Mouse (Mus musculus) T-helper 1 cell (primary cell): ENCODE data around the gene Slc45a3.

ENCODE experiments used
- in situ Hi-C: fragments of 300-600 bp; cut with MboI, MseI; formaldehyde crosslinking; loops from one replicate; pipeline ENCODE4 v1.15.1; 2025; ENCODE audit warnings: high pct_unique_total_duplicates

The Slc45a3 gene

GRCm38 (mm10) chr1:131964580-131964979, 1.8 kb downstream of the Slc45a3 start:
- in situ Hi-C loops = no loop called here

- in situ Hi-C loops = no loop called here
These were observed 3.1 kb downstream of the Slc45a3 start for GRCm38 (mm10) chr1:131965818-131966217.

- in situ Hi-C loops = no loop called here
These were observed 4.6 kb downstream of the Slc45a3 start for GRCm38 (mm10) chr1:131967336-131967735.

DNA sequence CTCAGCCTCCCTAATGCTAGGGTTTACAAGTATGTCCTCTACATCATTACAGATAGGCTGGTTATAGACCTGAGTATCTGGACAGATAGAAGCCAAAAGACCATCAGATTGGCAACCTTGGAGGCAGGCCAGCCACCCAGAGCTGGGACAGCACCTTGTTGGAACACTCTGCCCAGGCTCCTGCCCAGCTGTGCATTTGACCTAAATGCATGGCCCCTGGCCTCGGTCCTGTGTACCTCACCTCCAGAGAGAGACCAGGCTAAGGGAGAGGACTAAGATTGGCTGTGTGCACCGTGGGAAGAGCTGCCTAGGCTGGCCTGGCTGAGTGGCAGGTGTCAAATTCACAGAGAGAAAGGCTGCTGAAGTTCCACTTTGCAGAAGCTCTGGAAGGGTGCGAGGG, 5.8 kb downstream of the Slc45a3 start:
- in situ Hi-C loops = no loop called here

- in situ Hi-C loops = no loop called here
These were observed 6.2 kb downstream of the Slc45a3 start for GRCm38 (mm10) chr1:131968983-131969382.

DNA sequence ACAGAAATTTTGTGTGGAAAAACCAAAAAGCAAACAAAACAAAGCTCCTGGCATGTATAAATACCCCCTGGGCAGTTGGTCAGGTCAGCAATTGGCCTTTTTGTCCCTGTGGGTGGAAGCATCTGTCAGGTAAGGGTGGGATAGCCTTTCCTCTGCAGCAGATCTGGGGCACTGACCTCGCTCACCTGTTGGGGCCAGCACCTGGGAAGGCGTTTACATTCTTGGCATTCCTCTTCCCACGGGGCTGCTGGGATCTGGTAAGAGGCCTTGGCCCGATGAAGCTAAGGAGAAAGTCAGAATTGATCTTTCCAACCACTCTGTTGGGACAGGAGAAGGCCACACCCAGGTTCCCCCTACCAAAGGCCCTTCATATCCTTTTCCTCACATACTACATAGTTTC, 7.1 kb downstream of the Slc45a3 start:
- in situ Hi-C loops = no loop called here

- in situ Hi-C loops = no loop called here
These were observed 7.5 kb downstream of the Slc45a3 start for GRCm38 (mm10) chr1:131970322-131970660.

DNA sequence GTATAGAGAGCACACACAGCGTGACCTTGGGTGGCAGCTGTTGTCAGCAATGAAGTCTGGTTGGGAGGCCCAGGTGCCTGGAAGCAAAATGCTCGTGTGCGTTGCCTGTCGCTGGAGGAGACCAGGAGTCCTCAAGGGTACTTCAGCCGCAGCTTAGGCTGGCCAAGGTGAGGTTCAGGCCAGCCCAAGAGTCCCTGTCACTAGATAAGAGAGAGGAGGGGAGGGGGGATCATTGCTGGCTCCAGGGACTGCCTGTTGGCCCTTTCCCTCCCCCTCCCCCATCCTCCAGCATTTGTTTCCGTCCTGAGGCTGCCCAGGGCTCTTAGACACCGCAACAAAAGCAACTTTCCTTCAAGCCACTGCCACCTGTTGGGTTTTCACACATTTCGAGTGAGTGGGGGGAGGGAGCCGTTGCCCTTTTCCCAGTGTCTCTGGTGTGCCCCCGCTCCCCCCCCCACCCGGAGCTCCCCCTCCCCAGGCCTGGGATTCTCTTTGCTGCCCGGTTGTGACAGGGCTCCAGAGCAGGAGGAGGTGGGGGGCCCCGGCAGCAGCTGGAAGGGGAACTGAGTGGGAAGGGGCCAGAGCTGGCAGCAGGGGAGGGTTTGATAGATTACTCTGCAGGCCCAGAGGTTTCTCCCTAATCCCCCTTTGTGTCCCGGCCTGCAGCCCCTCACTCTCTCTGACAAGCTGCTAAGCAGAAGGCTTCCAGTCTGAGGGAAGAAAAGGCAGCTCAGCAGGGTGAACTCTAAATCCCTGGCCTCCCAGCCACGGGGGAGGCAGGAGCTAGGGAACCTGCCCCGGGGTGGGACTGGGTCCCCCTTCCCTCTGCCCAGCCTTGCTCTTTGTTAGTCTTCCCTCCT, 8.1 kb downstream of the Slc45a3 start:
- in situ Hi-C loops = no loop called here

DNA sequence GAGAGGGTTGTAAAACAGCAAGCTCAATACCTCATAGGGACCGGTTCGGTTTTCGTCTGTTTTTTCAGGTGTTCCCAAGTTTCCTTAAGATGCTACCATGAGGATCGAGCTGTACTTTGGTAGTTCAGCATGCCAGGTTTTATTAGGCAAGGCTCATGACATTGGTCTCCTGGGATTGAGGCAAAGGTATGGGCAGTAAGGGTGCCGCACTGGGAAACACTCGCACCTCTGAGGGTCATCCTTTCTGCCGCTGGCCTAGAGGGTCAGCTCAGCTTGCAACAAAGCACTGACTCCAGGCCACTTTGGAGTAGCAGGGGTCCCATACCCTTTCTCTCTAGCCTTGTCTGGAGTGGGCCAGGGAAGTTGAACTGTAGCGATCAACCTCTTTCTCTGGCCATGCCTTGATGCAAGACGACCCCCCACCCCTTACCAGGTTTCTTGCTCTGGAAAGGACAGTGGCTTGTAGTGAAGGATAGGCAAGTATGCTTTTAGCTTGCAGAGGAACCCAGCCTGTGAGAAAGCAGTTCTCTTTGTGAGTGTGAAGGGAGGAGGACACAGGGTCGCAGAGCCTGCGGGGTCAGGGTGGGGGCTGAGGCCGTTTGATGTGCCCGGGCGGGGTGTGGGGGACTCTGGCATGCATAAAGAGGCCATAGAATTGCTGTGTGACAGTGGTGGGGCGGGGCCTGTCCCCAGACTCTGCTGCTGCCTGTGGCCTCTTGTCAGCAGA, 9.2 kb downstream of the Slc45a3 start:
- in situ Hi-C loops = no loop called here

- in situ Hi-C loops = no loop called here
These were observed 9.9 kb downstream of the Slc45a3 start for GRCm38 (mm10) chr1:131972498-131973334.

GRCm38 (mm10) chr1:131973991-131974390, 11.2 kb downstream of the Slc45a3 start:
- in situ Hi-C loops = no loop called here

- in situ Hi-C loops = loop anchor here (5.0 kb wide), 1 partner anchor 140 kb away; no protein-coding TSS in a partner anchor
These were observed 14.1 kb downstream of the Slc45a3 start for GRCm38 (mm10) chr1:131976886-131977285.

- in situ Hi-C loops = no loop called here
These were observed 17.7 kb downstream of the Slc45a3 start for GRCm38 (mm10) chr1:131980471-131980870.

DNA sequence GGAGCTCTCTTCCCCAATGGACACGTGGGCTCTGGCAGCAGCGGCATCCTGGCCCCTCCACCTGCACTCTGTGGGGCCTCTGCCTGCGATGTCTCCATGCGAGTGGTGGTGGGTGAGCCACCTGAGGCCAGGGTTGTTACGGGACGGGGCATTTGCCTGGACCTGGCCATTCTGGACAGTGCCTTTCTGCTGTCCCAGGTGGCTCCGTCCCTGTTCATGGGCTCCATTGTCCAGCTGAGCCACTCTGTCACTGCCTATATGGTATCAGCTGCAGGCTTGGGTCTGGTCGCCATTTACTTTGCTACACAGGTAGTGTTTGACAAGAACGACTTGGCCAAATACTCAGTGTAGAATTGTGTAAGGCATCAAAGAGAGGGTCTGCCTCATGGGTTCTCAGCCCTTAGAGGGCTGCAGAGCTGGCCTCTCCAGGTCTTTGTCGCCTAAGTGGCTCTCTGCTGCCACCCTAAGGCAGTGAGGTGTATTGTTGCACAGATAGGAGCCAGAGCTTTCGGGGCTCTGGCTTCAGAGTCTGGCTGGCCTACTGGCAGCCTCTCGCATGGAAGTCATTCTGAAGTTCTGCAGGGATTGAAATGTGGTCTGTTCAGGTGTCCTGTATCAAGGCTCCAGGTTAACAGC, 18.7 kb downstream of the Slc45a3 start:
- in situ Hi-C loops = no loop called here

GRCm38 (mm10) chr1:131982907-131983306, 20.1 kb downstream of the Slc45a3 start:
- in situ Hi-C loops = no loop called here

GRCm38 (mm10) chr1:131983806-131984205, 21.0 kb downstream of the Slc45a3 start:
- in situ Hi-C loops = no loop called here

DNA sequence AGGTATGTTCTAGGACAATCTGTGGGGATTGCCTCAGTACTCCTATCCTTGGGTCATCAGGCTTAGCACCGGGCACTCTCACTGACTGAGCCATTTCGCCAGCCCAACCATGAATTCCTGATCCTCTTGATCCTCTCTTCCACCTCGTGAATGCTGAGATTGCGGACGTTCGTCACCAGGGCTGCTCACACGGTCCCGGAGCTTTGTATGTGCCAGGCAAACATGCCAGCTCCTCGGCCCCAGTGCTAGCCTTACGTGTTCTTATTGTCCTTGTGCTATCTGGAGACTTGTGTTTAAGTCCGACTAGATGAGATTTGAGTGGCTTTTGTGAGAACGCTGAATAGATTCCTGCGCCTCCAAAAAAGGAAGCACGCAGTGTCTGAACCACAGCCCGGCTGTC, 24.7 kb downstream of the Slc45a3 start:
- in situ Hi-C loops = no loop called here

DNA sequence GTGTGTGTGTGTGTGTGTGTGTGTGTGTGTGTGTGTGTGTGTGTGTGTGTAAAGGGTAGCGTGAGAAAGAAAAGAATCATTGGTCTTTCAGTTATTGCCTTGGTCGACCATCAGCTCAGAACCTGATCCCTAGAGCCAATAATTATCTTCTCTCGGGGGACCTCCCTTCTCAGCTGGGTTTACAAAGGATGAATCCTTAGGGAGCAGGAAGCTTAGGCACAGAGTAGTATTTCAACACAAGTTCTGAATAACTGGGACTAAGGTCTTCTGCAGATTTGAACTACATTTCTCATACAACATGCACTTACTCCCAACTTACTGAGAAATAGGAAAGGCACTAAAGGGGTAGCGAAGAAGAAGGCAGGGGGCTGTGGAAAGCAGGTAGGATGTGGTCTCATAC, 26.7 kb downstream of the Slc45a3 start:
- in situ Hi-C loops = no loop called here

- in situ Hi-C loops = no loop called here
These were observed 27.5 kb downstream of the Slc45a3 start for GRCm38 (mm10) chr1:131990083-131990760.

DNA sequence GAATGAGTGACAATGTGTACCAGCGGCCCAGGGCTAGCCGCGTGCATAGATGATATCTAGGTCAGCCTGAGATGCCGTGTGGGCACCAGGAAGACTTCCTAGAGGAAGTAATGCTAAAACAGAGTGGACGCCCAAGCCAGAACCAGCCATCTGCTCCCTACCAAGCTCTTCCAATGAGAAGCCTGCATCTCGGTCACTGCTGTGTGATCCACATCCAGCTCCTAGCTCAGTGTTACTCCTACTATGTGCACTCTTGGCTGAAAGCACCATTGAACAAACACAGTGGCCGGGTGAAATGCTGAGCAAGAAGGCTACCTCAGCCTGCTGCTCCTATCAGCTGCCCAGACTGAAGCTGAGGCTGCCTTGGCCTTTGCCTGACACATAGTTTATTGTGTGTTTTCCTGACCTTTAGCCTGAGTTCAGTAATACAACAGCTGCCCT, 29.8 kb downstream of the Slc45a3 start:
- in situ Hi-C loops = no loop called here
